Mouse (Mus musculus) adrenal gland, adult 18-20 months (tissue): ENCODE measurements around the gene Agfg1. TPM values are rescaled to one million over a fixed set of nuclear protein-coding genes. Genes with fewer than 3 reads are reported as not detected.

Experiments
- DNase-seq, 2 experiments: peaks; one replicate each; pipeline ENCODE4 v3.0.0; 2021 to 2022; ENCODE audit warnings: low spot score in 2 of 2
- total RNA-seq, 2 experiments: library from RNA; stranded (reverse); gene quantifications; 1 replicate in 1 of 2; 2 replicates in 1 of 2; pipeline ENCODE4 v1.2.3; 2021

Agfg1 gene
- total RNA-seq, 2 experiments from 2014 or later: 47.9 to 54.4 TPM

GRCm38 (mm10) chr1:82821846-82822245 is 17.4 kb upstream of the Agfg1 start:
- no peak for DNase-seq

- no peak for DNase-seq
These were observed 15.1 kb upstream of the Agfg1 start for GRCm38 (mm10) chr1:82824147-82824546.

- DNase-seq: no peak
These were observed 14.0 kb upstream of the Agfg1 start for GRCm38 (mm10) chr1:82825256-82825655.

- no peak for DNase-seq
These were observed 13.5 kb upstream of the Agfg1 start for GRCm38 (mm10) chr1:82825783-82826182.

- no peak for DNase-seq
These were observed 12.4 kb upstream of the Agfg1 start for GRCm38 (mm10) chr1:82826911-82827310.

- DNase-seq: no peak
These were observed 8.5 kb upstream of the Agfg1 start for GRCm38 (mm10) chr1:82830771-82831170.

GRCm38 (mm10) chr1:82831547-82832240 is 7.6 kb upstream of the Agfg1 start:
- peak in 1 of 2 experiments; percentile 29 for DNase-seq

GRCm38 (mm10) chr1:82832495-82833021 is 6.7 kb upstream of the Agfg1 start:
- no peak for DNase-seq

- no peak for DNase-seq
These were observed 5.8 kb upstream of the Agfg1 start for GRCm38 (mm10) chr1:82833501-82833900.

GRCm38 (mm10) chr1:82834572-82834971 is 4.7 kb upstream of the Agfg1 start:
- peak; percentile 36 to 55 for DNase-seq

GRCm38 (mm10) chr1:82836342-82837217 is 2.7 kb upstream of the Agfg1 start:
- no peak for DNase-seq

GRCm38 (mm10) chr1:82837579-82837978 is 1.7 kb upstream of the Agfg1 start:
- DNase-seq: no peak

GRCm38 (mm10) chr1:82838469-82839295 is 601 bp upstream of the Agfg1 start:
- DNase-seq: no peak

GRCm38 (mm10) chr1:82839614-82840421 is 535 bp downstream of the Agfg1 start:
- peak in 1 of 2 experiments; percentile 46 for DNase-seq

GRCm38 (mm10) chr1:82855729-82856128 is 16.4 kb downstream of the Agfg1 start:
- no peak for DNase-seq

GRCm38 (mm10) chr1:82858236-82858635 is 19.0 kb downstream of the Agfg1 start:
- no peak for DNase-seq

- DNase-seq: no peak
These were observed 21.1 kb downstream of the Agfg1 start for GRCm38 (mm10) chr1:82860391-82860790.

- no peak for DNase-seq
These were observed 30.9 kb downstream of the Agfg1 start for GRCm38 (mm10) chr1:82870202-82870601.

GRCm38 (mm10) chr1:82879172-82879571 is 39.9 kb downstream of the Agfg1 start:
- DNase-seq: no peak

GRCm38 (mm10) chr1:82880196-82880595 is 40.9 kb downstream of the Agfg1 start:
- DNase-seq: no peak
